16 mouse cellular contexts compared by ENCODE assay signal in genomic region chr1:178568551-178569545, GRCm38 (mm10). TPM values are rescaled to one million over a fixed set of nuclear protein-coding genes. Genes with fewer than 3 reads are reported as not detected.
A peak's percentile ranks its signal among the peaks of the same experiment; 100 is the strongest.
DNase-seq lines count a peak whose midpoint lies in the region; ATAC-seq and TF ChIP-seq lines count a peak whose summit lies in the region.
"Had no signal": no experiment of that assay in that cellular context is flagged by ENCODE, and none has a peak within 500 bp of the region (broad histone marks: within the 10 kb centered on the region; RNA-seq: fewer than 3 reads in every experiment).

No protein-coding gene starts in this region.

- intact Hi-C loops in left cerebral cortex, postnatal 4 days (cut with DNase I), result no loop called here

- no peak overlapping the region for H3K4me3 ChIP-seq in forebrain, embryonic 10.5 days
- H3K4me3 ChIP-seq in forebrain, embryonic 14.5 days (ENCODE audit: low read depth, low read length), result no peak overlapping the region
- H3K4me3 ChIP-seq in limb, embryonic 14.5 days (replicated peaks; ENCODE audit: low read length), result no peak overlapping the region
- H3K4me3 ChIP-seq: neural tube, embryonic 15.5 days had no signal

- peak overlapping the region; percentile 72 for H3K27ac ChIP-seq in forebrain, embryonic 10.5 days
- no peak overlapping the region for H3K27ac ChIP-seq in forebrain, embryonic 14.5 days (ENCODE audit: low read depth, low read length)
- H3K27ac ChIP-seq in limb, embryonic 14.5 days (replicated peaks; ENCODE audit: low read depth, low read length), result no peak overlapping the region
- H3K27ac ChIP-seq: neural tube, embryonic 15.5 days had no signal

- no peak overlapping the region for H3K4me2 ChIP-seq in forebrain, embryonic 14.5 days (ENCODE audit: low read length)
- H3K4me2 ChIP-seq in limb, embryonic 14.5 days (replicated peaks; ENCODE audit: low read depth, low read length, severe bottlenecking), result 0 out of 2 replicates have a peak overlapping the region, but pooled peaks have one; percentile 4
- H3K4me2 ChIP-seq: heart, embryonic 11.5 days; neural tube, embryonic 15.5 days had no signal

- no peaks in the 10 kb centered on the region for H3K9me3 ChIP-seq in forebrain, embryonic 10.5 days
- no peaks in the 10 kb centered on the region for H3K9me3 ChIP-seq in forebrain, embryonic 14.5 days (replicated peaks; ENCODE audit: control insufficient read depth, low read length)
- no peaks in the 10 kb centered on the region for H3K9me3 ChIP-seq in limb, embryonic 14.5 days (ENCODE audit: control insufficient read depth, low read length)
- H3K9me3 ChIP-seq: neural tube, embryonic 15.5 days had no signal

- peaks cover 66% of the 10 kb centered on the region for H3K4me1 ChIP-seq in forebrain, embryonic 10.5 days
- no peaks in the 10 kb centered on the region for H3K4me1 ChIP-seq in forebrain, embryonic 14.5 days (ENCODE audit: control insufficient read depth, insufficient read depth, low read length)
- H3K4me1 ChIP-seq in limb, embryonic 14.5 days (ENCODE audit: control insufficient read depth, insufficient read depth, low read length), result peaks cover 72% of the 10 kb centered on the region

- H3K27me3 ChIP-seq in forebrain, embryonic 10.5 days (ENCODE audit: poor library complexity, severe bottlenecking), result peaks cover 14% of the 10 kb centered on the region
- no peaks in the 10 kb centered on the region for H3K27me3 ChIP-seq in forebrain, embryonic 14.5 days (replicated peaks; ENCODE audit: control insufficient read depth, insufficient read depth, low read length)
- H3K27me3 ChIP-seq in limb, embryonic 14.5 days (ENCODE audit: control insufficient read depth, insufficient read depth, low read length), result no peaks in the 10 kb centered on the region
- H3K27me3 ChIP-seq: neural tube, embryonic 15.5 days had no signal

- DNase-seq in forebrain, embryonic 10.5 days (ENCODE audit: extremely low spot score, low spot score), result peak; percentile 30
- DNase-seq in forebrain, embryonic 14.5 days (ENCODE audit: low spot score), result no peak
- DNase-seq in embryo, embryonic 9.5 days (ENCODE audit: extremely low spot score), result peak; percentile 43
- peak; percentile 70 for DNase-seq in hindlimb bud, embryonic 11.5 days (ENCODE audit: extremely low spot score, low read depth, low spot score)
- peak; percentile 31 for DNase-seq in limb, embryonic 14.5 days (ENCODE audit: low spot score)
- no peak for DNase-seq in thymus, postnatal 0 days (ENCODE audit: low spot score)
- no peak for DNase-seq in left cerebral cortex, postnatal 4 days
- no peak for DNase-seq in heart, adult 8-10 months (ENCODE audit: low spot score)
- DNase-seq: adrenal gland, postnatal 25 days; B cell, adult 2 months; forebrain, postnatal 0 days; gastrocnemius, postnatal 14 days; heart, postnatal 36 days; lung, adult 2 months had no signal

- no peak for ATAC-seq in forebrain, embryonic 14.5 days
- 0 out of 2 replicates have a peak, but pooled peaks have one; percentile 13 for ATAC-seq in limb, embryonic 14.5 days (ENCODE audit: low FRiP score, low read depth)
- ATAC-seq: forebrain, postnatal 0 days had no signal

- 53% methylated on average over 7 of the region's 7 CpGs for WGBS in forebrain, embryonic 10.5 days
- WGBS in forebrain, embryonic 14.5 days, result 58% methylated on average over 7 of the region's 7 CpGs
- 20% methylated on average over 7 of the region's 7 CpGs for WGBS in limb, embryonic 14.5 days

- H3K36me3 ChIP-seq in forebrain, embryonic 10.5 days (replicated peaks), result no peaks in the 10 kb centered on the region
- no peaks in the 10 kb centered on the region for H3K36me3 ChIP-seq in forebrain, embryonic 14.5 days (ENCODE audit: control insufficient read depth, insufficient read depth, low read length)
- H3K36me3 ChIP-seq in limb, embryonic 14.5 days (ENCODE audit: control insufficient read depth, insufficient read depth, low read length), result no peaks in the 10 kb centered on the region
- H3K36me3 ChIP-seq: neural tube, embryonic 15.5 days had no signal

- no peak overlapping the region for H3K9ac ChIP-seq in forebrain, embryonic 14.5 days (ENCODE audit: low read length)
- no peak overlapping the region for H3K9ac ChIP-seq in limb, embryonic 14.5 days (ENCODE audit: low read depth, low read length, severe bottlenecking)
- H3K9ac ChIP-seq: forebrain, postnatal 0 days; neural tube, embryonic 15.5 days had no signal

- no peak for TF ChIP-seq POLR2A in limb, embryonic 14.5 days (IDR thresholded peaks at IDR 0.05; ENCODE audit: borderline replicate concordance, extremely low read depth, insufficient read depth, insufficient read length)

RNA-seq across cellular contexts. Expression of gene Kif26b, which starts 39.9 kb away (rescaled TPM):
- polyA plus RNA-seq in forebrain, embryonic 10.5 days (2016; fragmentation: Nextera tagmentation; extraction: Ambion mirVana), result 4.6 and 4.7 TPM in 2 replicates
- 2.7 and 3.8 TPM in 2 replicates for polyA plus RNA-seq in forebrain, embryonic 14.5 days (2014; fragmentation: Nextera tagmentation; extraction: Ambion mirVana)
- 8.8 and 11.0 TPM in 2 replicates for polyA plus RNA-seq in limb, embryonic 14.5 days (2012; rRNA removed)
- polyA plus RNA-seq in limb, embryonic 14.5 days (2014; fragmentation: Nextera tagmentation; extraction: Ambion mirVana), result 8.7 and 11.2 TPM in 2 replicates
- 0.01 and 0.07 TPM in 2 replicates for polyA plus RNA-seq in thymus, postnatal 0 days (2015; fragmentation: Nextera tagmentation; extraction: Ambion mirVana)
- total RNA-seq in left cerebral cortex, postnatal 4 days (2021), result 10 to 100 TPM; 44.1 to 49.3 TPM
- total RNA-seq in heart, adult 8-10 months (2022), result 1 to 10 TPM; 2.7 to 5.7 (median 4.1) TPM

Comparison
In these comparisons a context has a peak if more than half of its experiments do, and no peak if none do; other contexts are left out.
1. DNase-seq: peak in forebrain, embryonic 10.5 days (single experiment), embryo, embryonic 9.5 days (single experiment), hindlimb bud, embryonic 11.5 days (single experiment) and limb, embryonic 14.5 days (single experiment); none in forebrain, embryonic 14.5 days (single experiment), thymus, postnatal 0 days (single experiment), left cerebral cortex, postnatal 4 days (single experiment) and heart, adult 8-10 months (single experiment).